Mouse (Mus musculus) MEL (cell line): ENCODE measurements at regions not wholly inside any gene's neighbourhood (a gene's known extent, or its start where the extent isn't known, plus 50 kb on each side); places are given as distances from the start of the nearest gene placed in this dataset.

Experiments
- DNase-seq: peaks from one replicate; pipeline ENCODE4 v3.0.0; 2011; ENCODE audit warnings: low read depth, low spot score
- H3K27ac ChIP-seq: 2 replicates; pipeline ENCODE4 v1.5.1; 2012; ENCODE audit warnings: low read depth, mild to moderate bottlenecking, control low read depth, low read length, moderate library complexity; ENCODE audit not compliant: control insufficient read depth
- H3K27me3 ChIP-seq, 2 experiments: fragments of 150-350 bp in 1 of 2; sonication (generic) in 1 of 2; 2 replicates each; pipeline ENCODE4 v1.6.1; 2012; ENCODE audit warnings: low read length in 2 of 2, mild to moderate bottlenecking in 2 of 2, improper control_type of control experiment in 1 of 2, moderate library complexity in 1 of 2; ENCODE audit not compliant: insufficient read depth in 2 of 2, control insufficient read depth in 1 of 2
- H3K36me3 ChIP-seq, 2 experiments: 2 replicates each; pipeline ENCODE4 v1.6.1; 2012 to 2014; ENCODE audit warnings: low read length in 2 of 2, improper control_type of control experiment in 1 of 2, inconsistent platforms in 1 of 2, mild to moderate bottlenecking in 1 of 2; ENCODE audit not compliant: insufficient read depth in 2 of 2, control insufficient read depth in 1 of 2
- H3K4me1 ChIP-seq, 2 experiments: fragments of 150-350 bp in 1 of 2; sonication (generic) in 1 of 2; 2 replicates each; pipeline ENCODE4 v1.6.1; 2012; ENCODE audit warnings: low read length in 2 of 2, improper control_type of control experiment in 1 of 2, mild to moderate bottlenecking in 1 of 2; ENCODE audit not compliant: insufficient read depth in 2 of 2, control insufficient read depth in 1 of 2
- H3K4me3 ChIP-seq, 2 experiments: fragments of 150-350 bp in 1 of 2; sonication (generic) in 1 of 2; 2 replicates each; pipeline ENCODE4 v1.5.1; 2012; ENCODE audit warnings: low read depth in 2 of 2, low read length in 2 of 2, mild to moderate bottlenecking in 2 of 2, moderate library complexity in 2 of 2, control low read depth in 1 of 2, improper control_type of control experiment in 1 of 2; ENCODE audit not compliant: control insufficient read depth in 1 of 2, insufficient read depth in 1 of 2
- H3K79me2 ChIP-seq: 2 replicates; pipeline ENCODE4 v1.6.1; 2012; ENCODE audit warnings: mild to moderate bottlenecking, low read length, moderate library complexity; ENCODE audit not compliant: control insufficient read depth, poor library complexity, insufficient read depth
- H3K9ac ChIP-seq: 2 replicates; pipeline ENCODE4 v1.6.1; 2012; ENCODE audit warnings: low read depth, mild to moderate bottlenecking, control low read depth, low read length, moderate library complexity; ENCODE audit not compliant: control insufficient read depth, poor library complexity, severe bottlenecking
- H3K9me3 ChIP-seq: fragments of 150-350 bp; sonication (generic); replicated peaks from 2 replicates; pipeline ENCODE4 v1.6.1; 2012; ENCODE audit warnings: mild to moderate bottlenecking, low read length, improper control_type of control experiment, moderate library complexity; ENCODE audit not compliant: insufficient read depth
- BHLHE40 ChIP-seq: IDR thresholded peaks from 2 replicates; pipeline ENCODE4 v1.6.1; 2012; ENCODE audit warnings: low read depth, mild to moderate bottlenecking, inconsistent platforms, low read length, improper control_type of control experiment, borderline replicate concordance
- CHD1 ChIP-seq: IDR thresholded peaks from 2 replicates; pipeline ENCODE4 v1.6.1; 2012; ENCODE audit warnings: low read depth, mild to moderate bottlenecking, inconsistent platforms, low read length, improper control_type of control experiment
- CHD2 ChIP-seq: IDR thresholded peaks from 2 replicates; pipeline ENCODE4 v1.6.1; 2011; ENCODE audit warnings: low read length, improper control_type of control experiment
- CTCF ChIP-seq, 3 experiments: IDR thresholded peaks in 2 of 3; conservative IDR thresholded peaks in 1 of 3; 2 replicates each; pipeline ENCODE4 v1.5.1; 2011 to 2012; ENCODE audit warnings: low read length in 3 of 3, low read depth in 2 of 3, mild to moderate bottlenecking in 2 of 3, improper control_type of control experiment in 1 of 3, inconsistent platforms in 1 of 3, mixed read lengths in 1 of 3, moderate library complexity in 1 of 3; ENCODE audit not compliant: control insufficient read depth in 1 of 3, insufficient read depth in 1 of 3, poor library complexity in 1 of 3, severe bottlenecking in 1 of 3
- ETS1 ChIP-seq: IDR thresholded peaks from 2 replicates; pipeline ENCODE4 v1.6.1; 2012; ENCODE audit warnings: low read depth, mild to moderate bottlenecking, inconsistent platforms, low read length, improper control_type of control experiment, moderate library complexity
- GABPA ChIP-seq: IDR thresholded peaks from 2 replicates; pipeline ENCODE4 v1.6.1; 2012; ENCODE audit warnings: low read depth, mild to moderate bottlenecking, inconsistent platforms, low read length, improper control_type of control experiment, moderate library complexity
- GATA1 ChIP-seq: IDR thresholded peaks from 2 replicates; pipeline ENCODE4 v1.6.1; 2011; ENCODE audit warnings: low read depth, low read length, improper control_type of control experiment
- JUND ChIP-seq: IDR thresholded peaks from 2 replicates; pipeline ENCODE4 v1.6.1; 2011; ENCODE audit warnings: low read depth, mild to moderate bottlenecking, improper control_type of control experiment, low read length
- KAT2A ChIP-seq: conservative IDR thresholded peaks from 2 replicates; pipeline ENCODE4 v1.6.1; 2012; ENCODE audit warnings: low read depth, low read length, improper control_type of control experiment, inconsistent platforms
- MAZ ChIP-seq: IDR thresholded peaks from 2 replicates; pipeline ENCODE4 v1.6.1; 2012; ENCODE audit warnings: low read depth, mild to moderate bottlenecking, inconsistent platforms, low read length, improper control_type of control experiment
- MYC ChIP-seq: IDR thresholded peaks from 2 replicates; pipeline ENCODE4 v1.6.1; 2011; ENCODE audit warnings: low read depth, mild to moderate bottlenecking, low read length, improper control_type of control experiment, moderate library complexity
- POLR2A ChIP-seq, 2 experiments: IDR thresholded peaks; 2 replicates each; pipeline ENCODE4 v1.6.1; 2011 to 2012; ENCODE audit warnings: low read length in 2 of 2, mild to moderate bottlenecking in 2 of 2, control low read depth in 1 of 2, improper control_type of control experiment in 1 of 2, low read depth in 1 of 2, moderate library complexity in 1 of 2; ENCODE audit not compliant: control insufficient read depth in 1 of 2, insufficient read depth in 1 of 2, poor library complexity in 1 of 2
- POLR2AphosphoS2 ChIP-seq: IDR thresholded peaks from 2 replicates; pipeline ENCODE4 v1.6.1; 2011; ENCODE audit warnings: low read length, improper control_type of control experiment
- RCOR1 ChIP-seq: IDR thresholded peaks from 2 replicates; pipeline ENCODE4 v1.6.1; 2012; ENCODE audit warnings: low read depth, mild to moderate bottlenecking, inconsistent platforms, low read length, improper control_type of control experiment
- SIN3A ChIP-seq: IDR thresholded peaks from 2 replicates; pipeline ENCODE4 v1.6.1; 2012; ENCODE audit warnings: low read length, improper control_type of control experiment, inconsistent platforms
- SMC3 ChIP-seq: IDR thresholded peaks from 2 replicates; pipeline ENCODE4 v1.6.1; 2011; ENCODE audit warnings: low read depth, low read length, improper control_type of control experiment
- TAL1 ChIP-seq: IDR thresholded peaks from 2 replicates; pipeline ENCODE4 v1.6.1; 2012; ENCODE audit warnings: mild to moderate bottlenecking, inconsistent platforms, low read length, moderate library complexity, mixed read lengths
- TBP ChIP-seq: IDR thresholded peaks from 2 replicates; pipeline ENCODE4 v1.8.0; 2011; ENCODE audit warnings: low read depth, low read length, improper control_type of control experiment
- UBTF ChIP-seq: IDR thresholded peaks from 2 replicates; pipeline ENCODE4 v1.6.1; 2012; ENCODE audit warnings: low read depth, mild to moderate bottlenecking, inconsistent platforms, low read length, improper control_type of control experiment, moderate library complexity, borderline replicate concordance; ENCODE audit not compliant: insufficient read depth
- USF1 ChIP-seq: IDR thresholded peaks from 2 replicates; pipeline ENCODE4 v1.6.1; 2014; ENCODE audit warnings: low read depth, mild to moderate bottlenecking, inconsistent platforms, low read length, improper control_type of control experiment, moderate library complexity
- USF2 ChIP-seq, 2 experiments: IDR thresholded peaks; 2 replicates each; pipeline ENCODE4 v1.6.1; 2011 to 2012; ENCODE audit warnings: improper control_type of control experiment in 2 of 2, low read length in 2 of 2, borderline replicate concordance in 1 of 2, inconsistent platforms in 1 of 2, low read depth in 1 of 2, mild to moderate bottlenecking in 1 of 2; ENCODE audit not compliant: insufficient read depth in 1 of 2
- ZC3H11A ChIP-seq: IDR thresholded peaks from 2 replicates; pipeline ENCODE4 v1.6.1; 2012; ENCODE audit warnings: low read depth, mild to moderate bottlenecking, inconsistent platforms, low read length, improper control_type of control experiment

GRCm38 (mm10) chr19:15510395-15510794, 436.7 kb downstream of the Psat1 start:
- H3K4me3 ChIP-seq, result no peak overlapping the region
- H3K27me3 ChIP-seq, result no peaks in the 10 kb centered on the region
- H3K9ac ChIP-seq, result no peak overlapping the region
- H3K79me2 ChIP-seq, result no peaks in the 10 kb centered on the region
- no peaks in the 10 kb centered on the region for H3K4me1 ChIP-seq
- TF ChIP-seq POLR2A (IDR thresholded peaks at IDR 0.05; ENCODE audit: control insufficient read depth in 1 of 2, insufficient read depth in 1 of 2, low read depth in 1 of 2, low read length in 2 of 2, poor library complexity in 1 of 2), result no peak
- no peak for TF ChIP-seq GABPA
- H3K36me3 ChIP-seq, result no peaks in the 10 kb centered on the region
- H3K9me3 ChIP-seq, result no peaks in the 10 kb centered on the region
- H3K27ac ChIP-seq, result no peak overlapping the region
- DNase-seq, result no peak

- Histone ChIP-seq H3K9ac (no peak overlapping the region), H3K27me3 (no peaks in the 10 kb centered on the region), H3K79me2 (no peaks in the 10 kb centered on the region), H3K4me1 (no peaks in the 10 kb centered on the region), H3K36me3 (no peaks in the 10 kb centered on the region), H3K9me3 (no peaks in the 10 kb centered on the region)
- DNase-seq, result no peak
- no peak for TF ChIP-seq KAT2A
- TF ChIP-seq TAL1, result no peak
- TF ChIP-seq CHD1, result no peak
- TF ChIP-seq USF1, result no peak
- TF ChIP-seq JUND, result no peak
- TF ChIP-seq BHLHE40, result no peak
- no peak for TF ChIP-seq USF2 (IDR thresholded peaks at IDR 0.05; ENCODE audit: borderline replicate concordance in 1 of 2, insufficient read depth in 1 of 2, low read depth in 1 of 2, low read length in 2 of 2)
- no peak for TF ChIP-seq UBTF
- no peak for TF ChIP-seq MYC
- no peak for TF ChIP-seq CTCF (IDR thresholded peaks at IDR 0.05 in 2 of 3, conservative IDR thresholded peaks at IDR 0.05 in 1 of 3; ENCODE audit: control insufficient read depth in 1 of 3, insufficient read depth in 1 of 3, low read depth in 2 of 3, low read length in 3 of 3, poor library complexity in 1 of 3, severe bottlenecking in 1 of 3)
- no peak for TF ChIP-seq TBP
- no peak for TF ChIP-seq GATA1
- TF ChIP-seq, all 39 proteins: peak for 0
- Histone ChIP-seq H3K27ac (no peak overlapping the region), H3K4me3 (no peak overlapping the region)
Observed at GRCm38 (mm10) chr19:15502985-15503354, 444.2 kb downstream of the Psat1 start.

- no peak overlapping the region for H3K9ac ChIP-seq
- H3K36me3 ChIP-seq, result no peaks in the 10 kb centered on the region
- TF ChIP-seq GATA1 (no peak), ETS1 (no peak), MYC (no peak), RCOR1 (no peak), CHD2 (no peak), GABPA (no peak), POLR2A (IDR thresholded peaks at IDR 0.05; ENCODE audit: control insufficient read depth in 1 of 2, insufficient read depth in 1 of 2, low read depth in 1 of 2, low read length in 2 of 2, poor library complexity in 1 of 2) (no peak), MAZ (no peak), CTCF (IDR thresholded peaks at IDR 0.05 in 2 of 3, conservative IDR thresholded peaks at IDR 0.05 in 1 of 3; ENCODE audit: control insufficient read depth in 1 of 3, insufficient read depth in 1 of 3, low read depth in 2 of 3, low read length in 3 of 3, poor library complexity in 1 of 3, severe bottlenecking in 1 of 3) (no peak), POLR2AphosphoS2 (no peak), SIN3A (no peak), USF2 (IDR thresholded peaks at IDR 0.05; ENCODE audit: borderline replicate concordance in 1 of 2, insufficient read depth in 1 of 2, low read depth in 1 of 2, low read length in 2 of 2) (no peak), ZC3H11A (no peak), SMC3 (no peak), TAL1 (no peak), CHD1 (no peak)
- TF ChIP-seq, all 39 proteins: peak for 0
- Histone ChIP-seq H3K4me1 (no peaks in the 10 kb centered on the region), H3K79me2 (no peaks in the 10 kb centered on the region), H3K27me3 (no peaks in the 10 kb centered on the region), H3K9me3 (no peaks in the 10 kb centered on the region), H3K4me3 (no peak overlapping the region), H3K27ac (no peak overlapping the region)
- no peak for DNase-seq
Observed at GRCm38 (mm10) chr19:15502315-15502984, 444.7 kb downstream of the Psat1 start.
